Mouse (Mus musculus) heart, embryonic 12.5 days (tissue): ENCODE measurements around the gene Grin3b. TPM values are rescaled to one million over a fixed set of nuclear protein-coding genes. Genes with fewer than 3 reads are reported as not detected.

Experiments
- ATAC-seq: fragments of 200-750 bp; cut with Nextera tagmentation; 2 replicates; pipeline ENCODE4 v1.8.0; 2017; ENCODE audit warnings: moderate TSS enrichment, moderate library complexity; ENCODE audit not compliant: insufficient number of reproducible peaks, low FRiP score
- H3K27ac ChIP-seq: fragments of 300-500 bp; sonication (generic); 2 replicates; pipeline ENCODE4 v1.5.1; 2016; ENCODE audit warnings: mild to moderate bottlenecking, moderate library complexity; ENCODE audit not compliant: poor library complexity, severe bottlenecking
- H3K27me3 ChIP-seq: fragments of 300-500 bp; sonication (generic); replicated peaks from 2 replicates; pipeline ENCODE4 v1.6.1; 2016; ENCODE audit warnings: mild to moderate bottlenecking, moderate library complexity
- H3K36me3 ChIP-seq: fragments of 300-500 bp; sonication (generic); 2 replicates; pipeline ENCODE4 v1.6.1; 2016; ENCODE audit warnings: mild to moderate bottlenecking, moderate library complexity
- H3K4me1 ChIP-seq: fragments of 300-500 bp; sonication (generic); replicated peaks from 2 replicates; pipeline ENCODE4 v1.6.1; 2016; ENCODE audit warnings: mild to moderate bottlenecking
- H3K4me2 ChIP-seq: fragments of 300-500 bp; sonication (generic); 2 replicates; pipeline ENCODE4 v1.6.1; 2016; ENCODE audit warnings: mild to moderate bottlenecking, moderate library complexity
- H3K4me3 ChIP-seq: fragments of 300-500 bp; sonication (generic); 2 replicates; pipeline ENCODE4 v1.5.1; 2016; ENCODE audit warnings: mild to moderate bottlenecking
- H3K9ac ChIP-seq: fragments of 300-500 bp; sonication (generic); 2 replicates; pipeline ENCODE4 v1.6.1; 2016; ENCODE audit warnings: mild to moderate bottlenecking, moderate library complexity
- H3K9me3 ChIP-seq: fragments of 300-500 bp; sonication (generic); replicated peaks from 2 replicates; pipeline ENCODE4 v1.6.1; 2016; ENCODE audit warnings: mild to moderate bottlenecking, moderate library complexity
- WGBS: fragments of 180-500 bp; shearing (Covaris S2); methylation state at CpG from one replicate; pipeline ENCODE4 v1.1.7; 2016; 5-methylcytosine and 5-hydroxymethylcytosine counted together
- polyA plus RNA-seq: library from polyadenylated mRNA; unstranded; fragments of >200 nt; fragmentation: Nextera tagmentation; extraction: Ambion mirVana; gene quantifications from 2 replicates; pipeline ENCODE4 v1.2.1, GENCODE M21; 2016

The Grin3b gene
- polyA plus RNA-seq, 1 experiment from 2014 or later = 0.29 TPM

- H3K9me3 ChIP-seq = no peaks in the 10 kb centered on the region
- H3K27me3 ChIP-seq = no peaks in the 10 kb centered on the region
- peaks cover 55% of the 10 kb centered on the region for H3K36me3 ChIP-seq
- H3K4me1 ChIP-seq = peaks cover 91% of the 10 kb centered on the region
- peak overlapping the region; percentile 5; the same call in 1 of the 2 replicates for H3K4me3 ChIP-seq
- H3K4me2 ChIP-seq = peak overlapping the region; percentile 43
- H3K9ac ChIP-seq = peak overlapping the region; percentile 13; the same call in 1 of the 2 replicates
- WGBS = 49% methylated on average over 27 of the region's 27 CpGs
- ATAC-seq = peak; percentile 58
- H3K27ac ChIP-seq = peak overlapping the region; percentile 73
These were observed 33.5 kb upstream of the Grin3b start for GRCm38 (mm10) chr10:79936911-79937441.

- H3K4me2 ChIP-seq = no peak overlapping the region
- H3K9me3 ChIP-seq = no peaks in the 10 kb centered on the region
- H3K27me3 ChIP-seq = no peaks in the 10 kb centered on the region
- H3K9ac ChIP-seq = peak overlapping the region; percentile 34; the same call in 1 of the 2 replicates
- no peak overlapping the region for H3K4me3 ChIP-seq
- ATAC-seq = no peak
- H3K4me1 ChIP-seq = peaks cover 81% of the 10 kb centered on the region
- H3K36me3 ChIP-seq = peaks cover 52% of the 10 kb centered on the region
- 84% methylated on average over 11 of the region's 11 CpGs for WGBS
- no peak overlapping the region for H3K27ac ChIP-seq
These were observed 32.6 kb upstream of the Grin3b start for GRCm38 (mm10) chr10:79937775-79938526.

GRCm38 (mm10) chr10:79940749-79941148 lies 29.8 kb upstream of the Grin3b start:
- H3K27ac ChIP-seq = peak overlapping the region; percentile 28; the same call in 1 of the 2 replicates
- 47% methylated on average over 7 of the region's 7 CpGs for WGBS
- H3K4me1 ChIP-seq = peaks cover 72% of the 10 kb centered on the region
- H3K9ac ChIP-seq = peak overlapping the region; percentile 24; the same call in 1 of the 2 replicates
- peak overlapping the region; percentile 25 for H3K4me2 ChIP-seq
- H3K4me3 ChIP-seq = no peak overlapping the region
- H3K9me3 ChIP-seq = no peaks in the 10 kb centered on the region
- no peak for ATAC-seq
- H3K36me3 ChIP-seq = peaks cover 35% of the 10 kb centered on the region
- H3K27me3 ChIP-seq = no peaks in the 10 kb centered on the region

GRCm38 (mm10) chr10:79942988-79943387 lies 27.5 kb upstream of the Grin3b start:
- peaks cover 36% of the 10 kb centered on the region for H3K36me3 ChIP-seq
- H3K9ac ChIP-seq = 0 out of 2 replicates have a peak overlapping the region, but pooled peaks have one; percentile 20
- ATAC-seq = no peak
- 80% methylated on average over 1 of the region's 1 CpGs for WGBS
- H3K9me3 ChIP-seq = no peaks in the 10 kb centered on the region
- no peak overlapping the region for H3K4me2 ChIP-seq
- H3K27ac ChIP-seq = no peak overlapping the region
- H3K4me3 ChIP-seq = no peak overlapping the region
- peaks cover 70% of the 10 kb centered on the region for H3K4me1 ChIP-seq
- no peaks in the 10 kb centered on the region for H3K27me3 ChIP-seq

DNA sequence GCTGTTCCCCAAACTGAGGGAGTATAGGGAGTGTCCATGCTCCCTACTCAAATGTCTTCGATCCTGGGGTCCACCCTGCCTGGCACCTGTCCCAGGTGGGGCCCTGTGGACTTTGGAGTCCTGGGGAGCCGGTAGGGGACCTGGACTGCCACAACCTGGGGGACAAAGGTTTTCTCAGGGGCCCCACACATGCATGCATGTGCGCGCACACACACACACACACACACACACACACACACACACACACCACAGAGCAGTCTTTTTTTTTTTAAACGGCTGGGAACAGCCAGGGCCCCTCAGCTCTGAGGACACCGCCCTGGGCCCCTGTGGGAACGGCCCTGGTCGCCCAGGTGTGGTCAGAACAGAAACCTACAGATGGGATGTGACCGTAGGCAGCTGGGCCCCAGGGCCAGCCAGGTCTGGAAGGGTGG lies 27.0 kb upstream of the Grin3b start:
- peaks cover 65% of the 10 kb centered on the region for H3K4me1 ChIP-seq

GRCm38 (mm10) chr10:79945507-79946234 lies 24.8 kb upstream of the Grin3b start:
- peak overlapping the region; percentile 48 for H3K9ac ChIP-seq
- H3K4me2 ChIP-seq = peak overlapping the region; percentile 48
- peak; percentile 20; the same call in 1 of the 2 replicates for ATAC-seq
- WGBS = 35% methylated on average over 16 of the region's 16 CpGs
- no peaks in the 10 kb centered on the region for H3K27me3 ChIP-seq
- H3K36me3 ChIP-seq = peaks cover 39% of the 10 kb centered on the region
- H3K27ac ChIP-seq = peak overlapping the region; percentile 73
- H3K4me3 ChIP-seq = no peak overlapping the region
- peaks cover 47% of the 10 kb centered on the region for H3K4me1 ChIP-seq
- H3K9me3 ChIP-seq = no peaks in the 10 kb centered on the region

More for the DNA sequence above, 27.0 kb upstream of the Grin3b start:
- no peak for ATAC-seq
- no peak overlapping the region for H3K4me3 ChIP-seq
- H3K36me3 ChIP-seq = peaks cover 33% of the 10 kb centered on the region
- no peaks in the 10 kb centered on the region for H3K27me3 ChIP-seq
- no peak overlapping the region for H3K27ac ChIP-seq
- H3K4me2 ChIP-seq = peak overlapping the region; percentile 48; the same call in 1 of the 2 replicates
- WGBS = 89% methylated on average over 9 of the region's 9 CpGs
- H3K9me3 ChIP-seq = no peaks in the 10 kb centered on the region
- H3K9ac ChIP-seq = no peak overlapping the region

- peak overlapping the region; percentile 48 for H3K9ac ChIP-seq
- H3K9me3 ChIP-seq = no peaks in the 10 kb centered on the region
- peaks cover 49% of the 10 kb centered on the region for H3K36me3 ChIP-seq
- peak overlapping the region; percentile 8; the same call in 1 of the 2 replicates for H3K4me3 ChIP-seq
- ATAC-seq = peak; percentile 88
- peak overlapping the region; percentile 48 for H3K4me2 ChIP-seq
- 21% methylated on average over 7 of the region's 7 CpGs for WGBS
- H3K27ac ChIP-seq = peak overlapping the region; percentile 73
- H3K4me1 ChIP-seq = peaks cover 40% of the 10 kb centered on the region
- no peaks in the 10 kb centered on the region for H3K27me3 ChIP-seq
These were observed 23.7 kb upstream of the Grin3b start for GRCm38 (mm10) chr10:79946752-79947322.

GRCm38 (mm10) chr10:79947502-79947901 lies 23.0 kb upstream of the Grin3b start:
- H3K9me3 ChIP-seq = no peaks in the 10 kb centered on the region
- H3K9ac ChIP-seq = peak overlapping the region; percentile 48
- peak overlapping the region; percentile 48 for H3K4me2 ChIP-seq
- no peak for ATAC-seq
- peaks cover 45% of the 10 kb centered on the region for H3K36me3 ChIP-seq
- peak overlapping the region; percentile 4; the same call in 1 of the 2 replicates for H3K4me3 ChIP-seq
- WGBS = 62% methylated on average over 6 of the region's 6 CpGs
- H3K27me3 ChIP-seq = no peaks in the 10 kb centered on the region
- peaks cover 40% of the 10 kb centered on the region for H3K4me1 ChIP-seq
- H3K27ac ChIP-seq = peak overlapping the region; percentile 73

DNA sequence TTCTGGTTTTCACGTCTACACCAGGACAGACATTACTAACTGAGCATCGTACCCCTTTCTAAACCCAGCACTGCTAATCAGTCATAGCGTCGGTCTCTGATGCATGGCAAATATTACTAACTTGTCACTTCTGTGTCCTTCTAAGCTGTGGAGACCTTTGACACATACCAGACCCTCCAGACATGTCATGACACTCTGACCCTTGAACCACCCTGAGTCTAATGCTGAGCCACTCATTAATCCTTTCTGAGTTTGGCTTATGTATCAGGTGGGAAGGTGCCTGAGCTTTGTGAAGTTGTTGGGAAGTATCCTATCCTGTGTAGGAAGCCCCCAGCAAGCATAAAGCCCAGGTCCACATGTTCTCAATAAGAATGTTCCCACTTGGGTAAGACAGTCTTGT lies 20.6 kb upstream of the Grin3b start:
- Histone ChIP-seq H3K4me1 (peaks cover 29% of the 10 kb centered on the region), H3K36me3 (peaks cover 61% of the 10 kb centered on the region), H3K27me3 (no peaks in the 10 kb centered on the region), H3K9ac (no peak overlapping the region), H3K9me3 (no peaks in the 10 kb centered on the region), H3K4me3 (no peak overlapping the region), H3K4me2 (no peak overlapping the region), H3K27ac (no peak overlapping the region)
- ATAC-seq = no peak
- WGBS = 70% methylated on average over 4 of the region's 4 CpGs

- no peak for ATAC-seq
These were observed 19.9 kb upstream of the Grin3b start for GRCm38 (mm10) chr10:79950661-79951060.

More at GRCm38 (mm10) chr10:79950661-79951060, 19.9 kb upstream of the Grin3b start:
- H3K9me3 ChIP-seq = no peaks in the 10 kb centered on the region
- no peak overlapping the region for H3K27ac ChIP-seq
- 81% methylated on average over 18 of the region's 18 CpGs for WGBS
- H3K4me3 ChIP-seq = no peak overlapping the region
- no peak overlapping the region for H3K9ac ChIP-seq
- H3K4me1 ChIP-seq = peaks cover 21% of the 10 kb centered on the region
- no peaks in the 10 kb centered on the region for H3K27me3 ChIP-seq
- no peak overlapping the region for H3K4me2 ChIP-seq
- H3K36me3 ChIP-seq = peaks cover 61% of the 10 kb centered on the region
